Comparison of ENCODE assay signal across 8 mouse cellular contexts in genomic region chr11:101582054-101583035, GRCm38 (mm10). TPM values are rescaled to one million over a fixed set of nuclear protein-coding genes. Genes with fewer than 3 reads are reported as not detected.
DNase-seq lines count a peak whose midpoint lies in the region; ATAC-seq lines count a peak whose summit lies in the region.

Tmem106a (plus strand) TSS chr11:101582242.

- H3K9ac ChIP-seq in forebrain, embryonic 11.5 days (ENCODE audit: low read length), result peak within 1 kb of the TSS; percentile 39
- H3K9ac ChIP-seq in limb, embryonic 11.5 days (ENCODE audit: low read length), result peak within 1 kb of the TSS; percentile 53
- H3K9ac ChIP-seq in midbrain, embryonic 12.5 days (replicated peaks), result peak within 1 kb of the TSS; percentile 37
- H3K9ac ChIP-seq in stomach, embryonic 14.5 days (replicated peaks; ENCODE audit: low read depth, low read length), result 0 out of 2 replicates have a peak within 1 kb of the TSS, but pooled peaks have one; percentile 1

- 20% methylated on average over 30 of the region's 31 CpGs for WGBS in forebrain, embryonic 11.5 days
- 18% methylated on average over 30 of the region's 31 CpGs for WGBS in limb, embryonic 11.5 days
- 21% methylated on average over 30 of the region's 31 CpGs for WGBS in midbrain, embryonic 12.5 days
- 19% methylated on average over 30 of the region's 31 CpGs for WGBS in stomach, embryonic 14.5 days

- H3K36me3 ChIP-seq in forebrain, embryonic 11.5 days (ENCODE audit: control insufficient read depth, insufficient read depth, low read length), result no peaks in the 10 kb centered on the region; the same call in 1 of the 2 replicates
- H3K36me3 ChIP-seq in limb, embryonic 11.5 days (ENCODE audit: control insufficient read depth, insufficient read depth, low read length), result no peaks in the 10 kb centered on the region; the same call in 1 of the 2 replicates
- H3K36me3 ChIP-seq in midbrain, embryonic 12.5 days, result peaks cover 47% of the 10 kb centered on the region
- peaks cover 20% of the 10 kb centered on the region for H3K36me3 ChIP-seq in stomach, embryonic 14.5 days (ENCODE audit: control insufficient read depth, insufficient read depth, low read length)

- intact Hi-C loops in heart, postnatal 36 days (cut with DNase I), result no loop called here

- H3K9me3 ChIP-seq in forebrain, embryonic 11.5 days (ENCODE audit: control insufficient read depth, low read length), result no peaks in the 10 kb centered on the region
- H3K9me3 ChIP-seq in limb, embryonic 11.5 days (ENCODE audit: control insufficient read depth, low read length), result no peaks in the 10 kb centered on the region
- H3K9me3 ChIP-seq in midbrain, embryonic 12.5 days, result no peaks in the 10 kb centered on the region
- no peaks in the 10 kb centered on the region for H3K9me3 ChIP-seq in stomach, embryonic 14.5 days (ENCODE audit: control insufficient read depth, low read depth, low read length)

- peak within 1 kb of the TSS; percentile 48 for H3K4me2 ChIP-seq in forebrain, embryonic 11.5 days (ENCODE audit: low read depth, low read length, severe bottlenecking)
- H3K4me2 ChIP-seq in limb, embryonic 11.5 days (ENCODE audit: low read depth, severe bottlenecking), result peak within 1 kb of the TSS; percentile 54
- H3K4me2 ChIP-seq in midbrain, embryonic 12.5 days (replicated peaks), result peak within 1 kb of the TSS; percentile 52
- peak within 1 kb of the TSS; percentile 46 for H3K4me2 ChIP-seq in stomach, embryonic 14.5 days (replicated peaks; ENCODE audit: low read depth, low read length)

- no peak within 1 kb of the TSS for H3K27ac ChIP-seq in forebrain, embryonic 11.5 days (ENCODE audit: low read depth, low read length)
- no peak within 1 kb of the TSS for H3K27ac ChIP-seq in limb, embryonic 11.5 days (replicated peaks; ENCODE audit: low read depth, low read length)
- H3K27ac ChIP-seq in midbrain, embryonic 12.5 days (replicated peaks), result no peak within 1 kb of the TSS
- no peak within 1 kb of the TSS for H3K27ac ChIP-seq in stomach, embryonic 14.5 days (ENCODE audit: low read length)

- peak; percentile 51 for DNase-seq in adrenal gland, adult 8-10 months
- DNase-seq in forebrain, embryonic 11.5 days (ENCODE audit: low spot score), result peak; percentile 86
- DNase-seq in heart, postnatal 36 days, result peak; percentile 67 to 72
- DNase-seq in limb, embryonic 11.5 days (ENCODE audit: low spot score), result peak; percentile 78
- DNase-seq in layer of hippocampus, adult 9-10 months (ENCODE audit: low spot score), result no peak

- no peaks in the 10 kb centered on the region for H3K4me1 ChIP-seq in forebrain, embryonic 11.5 days (replicated peaks; ENCODE audit: control insufficient read depth, insufficient read depth, low read length)
- peaks cover 2% of the 10 kb centered on the region; the same call in 1 of the 2 replicates for H3K4me1 ChIP-seq in limb, embryonic 11.5 days (ENCODE audit: control insufficient read depth, insufficient read depth, low read length)
- peaks cover 8% of the 10 kb centered on the region for H3K4me1 ChIP-seq in midbrain, embryonic 12.5 days
- H3K4me1 ChIP-seq in stomach, embryonic 14.5 days (ENCODE audit: control insufficient read depth, insufficient read depth, low read length), result no peaks in the 10 kb centered on the region

- peak; percentile 68 for ATAC-seq in CD4-positive, CD25-positive, alpha-beta regulatory T cell, adult 4 months
- ATAC-seq in forebrain, embryonic 11.5 days (replicated peaks; ENCODE audit: low FRiP score), result no peak
- no peak for ATAC-seq in limb, embryonic 11.5 days (ENCODE audit: insufficient number of reproducible peaks, low FRiP score, low TSS enrichment, low read depth)
- no peak for ATAC-seq in midbrain, embryonic 12.5 days (ENCODE audit: low FRiP score, low read depth)
- ATAC-seq in stomach, embryonic 14.5 days (ENCODE audit: insufficient number of reproducible peaks, insufficient read depth, low FRiP score, low read depth), result peak; percentile 79; the same call in 1 of the 2 replicates

- H3K27me3 ChIP-seq in forebrain, embryonic 11.5 days (ENCODE audit: control insufficient read depth, insufficient read depth, low read length), result no peaks in the 10 kb centered on the region
- H3K27me3 ChIP-seq in limb, embryonic 11.5 days (ENCODE audit: control insufficient read depth, insufficient read depth, low read length), result no peaks in the 10 kb centered on the region
- no peaks in the 10 kb centered on the region for H3K27me3 ChIP-seq in midbrain, embryonic 12.5 days
- no peaks in the 10 kb centered on the region for H3K27me3 ChIP-seq in stomach, embryonic 14.5 days (ENCODE audit: control insufficient read depth, insufficient read depth, low read length)

- peak within 1 kb of the TSS; percentile 18 for H3K4me3 ChIP-seq in forebrain, embryonic 11.5 days (ENCODE audit: low read depth, low read length)
- H3K4me3 ChIP-seq in limb, embryonic 11.5 days (ENCODE audit: low read depth, low read length), result peak within 1 kb of the TSS; percentile 27
- H3K4me3 ChIP-seq in midbrain, embryonic 12.5 days, result peak within 1 kb of the TSS; percentile 31
- peak within 1 kb of the TSS; percentile 27 for H3K4me3 ChIP-seq in stomach, embryonic 14.5 days (ENCODE audit: low read depth, low read length)

RNA-seq across cellular contexts. Expression of gene Tmem106a, which starts in this region (rescaled TPM):
- polyA plus RNA-seq in CD4-positive, CD25-positive, alpha-beta regulatory T cell, adult 4 months (2017; shearing (Covaris generic)), result 10 to 100 TPM; 10.8 to 15.2 TPM
- 10 to 100 TPM; 12.6 to 23.8 (median 18.7) TPM for total RNA-seq in adrenal gland, adult 8-10 months (2022)
- polyA plus RNA-seq in forebrain, embryonic 11.5 days (2014; fragmentation: Nextera tagmentation; extraction: Ambion mirVana), result 3.0 and 3.3 TPM in 2 replicates
- total RNA-seq in heart, postnatal 36 days (2021), result 1 to 10 TPM; 3.6 to 4.7 TPM
- polyA plus RNA-seq in limb, embryonic 11.5 days (2014; fragmentation: Nextera tagmentation; extraction: Ambion mirVana), result 0.67 and 1.3 TPM in 2 replicates
- 3.4 and 4.5 TPM in 2 replicates for polyA plus RNA-seq in midbrain, embryonic 12.5 days (2016; fragmentation: Nextera tagmentation; extraction: Ambion mirVana)
- 5.9 and 6.7 TPM in 2 replicates for polyA plus RNA-seq in stomach, embryonic 14.5 days (2014; fragmentation: Nextera tagmentation; extraction: Ambion mirVana)

Comparison
In these comparisons a context has a peak if more than half of its experiments do, and no peak if none do; other contexts are left out.
1. ATAC-seq: peak in CD4-positive, CD25-positive, alpha-beta regulatory T cell, adult 4 months (single experiment) and stomach, embryonic 14.5 days (single experiment); none in forebrain, embryonic 11.5 days (single experiment), limb, embryonic 11.5 days (single experiment) and midbrain, embryonic 12.5 days (single experiment).
2. H3K9ac ChIP-seq: peak in every context shown above with its lines; median percentile 53 in limb, embryonic 11.5 days; 39 in forebrain, embryonic 11.5 days; 37 in midbrain, embryonic 12.5 days; 1 in stomach, embryonic 14.5 days.
3. Peak in every context shown above with its lines, with median percentiles within 50 percentile points of each other: H3K4me2 ChIP-seq and H3K4me3 ChIP-seq.